Mouse (Mus musculus): ENCODE data around the gene Leng9.

Gene Leng9

DNA sequence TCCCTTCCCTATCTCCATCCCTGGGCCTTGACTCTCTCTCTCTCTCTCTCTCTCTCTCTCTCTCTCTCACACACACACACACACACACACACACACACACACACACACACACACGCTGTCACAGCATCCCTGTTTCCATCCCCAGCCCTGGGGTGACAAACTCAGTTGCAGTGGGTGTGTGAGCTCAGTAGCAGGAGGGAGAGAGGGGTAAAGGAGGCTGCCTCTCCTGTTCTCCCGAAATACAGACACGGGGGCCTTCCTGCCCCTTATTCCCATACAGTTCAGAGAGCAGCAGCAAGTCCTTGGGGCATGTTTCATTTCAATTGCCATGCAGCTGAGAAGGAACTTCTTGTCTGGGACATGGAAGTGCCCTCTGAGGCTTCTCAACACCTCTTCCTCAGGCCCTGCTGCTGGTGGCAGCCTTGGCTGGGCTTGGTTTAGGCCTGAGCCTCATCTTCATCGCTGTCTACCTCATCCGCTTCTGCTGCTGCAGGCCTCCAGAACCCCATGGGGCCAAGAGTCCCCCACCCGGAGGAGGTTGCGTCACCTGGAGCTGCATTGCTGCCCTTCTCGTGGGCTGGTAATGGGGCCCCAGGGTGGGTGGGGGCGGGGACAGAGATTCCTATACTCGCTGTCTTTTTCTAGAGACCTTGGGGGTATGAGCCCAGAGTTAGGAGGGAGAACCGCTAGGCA, 28.0 kb downstream of the Leng9 start:
- peak; percentile 22 for DNase-seq

DNA sequence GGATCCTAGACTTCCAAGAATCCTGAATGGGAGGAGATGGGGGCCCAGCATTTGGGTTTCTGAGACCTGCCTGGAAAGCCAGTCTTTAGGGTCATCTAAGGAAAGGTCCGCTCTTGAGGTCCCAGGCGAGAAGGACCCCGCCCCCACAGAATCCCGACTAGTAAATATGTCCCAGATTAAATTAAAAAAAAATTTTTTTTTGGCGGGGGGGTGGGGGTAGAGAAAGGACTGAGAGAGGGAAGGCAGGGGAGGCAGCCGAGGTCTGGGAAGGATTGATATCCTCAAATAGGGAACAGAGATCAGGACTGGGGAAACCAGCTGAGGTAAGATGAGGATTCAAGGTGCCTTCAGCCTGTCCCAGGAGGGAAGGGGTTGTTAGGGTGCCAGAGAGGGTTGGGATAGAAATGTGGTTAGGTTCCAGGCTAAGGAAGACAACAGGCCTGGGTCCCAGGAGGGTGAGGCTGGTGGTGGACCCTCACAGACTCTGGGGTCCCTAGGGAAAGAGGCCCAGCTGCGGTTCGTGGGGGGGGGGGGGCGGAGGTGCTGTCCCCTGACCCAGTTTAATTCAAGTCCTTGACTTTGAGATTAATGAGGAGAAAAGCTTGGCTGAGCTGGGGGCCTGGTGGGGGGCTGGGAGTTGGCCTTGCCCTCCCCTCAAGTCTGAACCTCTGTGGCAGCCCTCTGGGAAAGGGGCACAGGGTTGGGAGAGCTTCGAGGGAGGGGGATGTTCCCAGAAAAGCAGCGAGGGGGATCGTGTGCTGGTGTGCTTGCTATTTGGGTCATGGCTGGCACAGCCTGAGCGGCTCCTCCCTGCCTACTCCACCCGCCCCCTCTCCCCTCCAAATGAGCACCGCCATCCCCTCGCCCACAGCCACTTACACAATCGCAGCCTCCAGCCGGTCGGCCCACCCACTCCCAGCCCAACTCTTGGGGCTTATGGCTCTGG, 29.9 kb downstream of the Leng9 start:
- DNase-seq: peak; percentile 90

DNA sequence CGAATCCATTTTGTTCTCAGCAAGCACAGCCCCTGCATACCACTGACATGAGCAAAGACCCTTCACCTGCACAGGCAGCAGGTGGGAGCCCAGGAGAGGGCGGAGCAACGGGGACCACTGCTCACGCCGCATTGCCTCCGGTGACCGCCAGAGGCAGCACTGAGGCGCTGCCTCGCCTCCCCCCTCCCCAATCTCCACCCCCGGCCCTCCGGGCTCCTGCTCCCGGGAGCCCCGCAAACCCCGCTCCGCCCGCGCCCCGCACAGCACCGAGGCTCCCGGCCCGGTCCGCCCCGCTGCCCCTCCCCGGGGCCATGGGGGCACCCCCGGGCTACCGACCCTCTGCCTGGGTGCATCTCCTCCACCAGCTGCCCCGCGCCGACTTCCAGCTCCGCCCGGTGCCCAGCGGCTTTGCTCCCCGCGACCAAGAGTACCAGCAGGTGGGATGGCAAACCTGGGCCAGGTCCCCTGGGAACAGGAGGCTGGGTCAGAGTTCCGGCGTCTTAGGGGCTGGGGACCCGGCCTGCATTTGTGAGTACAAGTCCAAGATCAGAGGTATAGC, 30.8 kb downstream of the Leng9 start, which contains the start of gene Ttyh1:
Gene Ttyh1 (plus strand): TSS at position 65 of the 559 bp plus-strand sequence.
- DNase-seq: peak; percentile 77

DNA sequence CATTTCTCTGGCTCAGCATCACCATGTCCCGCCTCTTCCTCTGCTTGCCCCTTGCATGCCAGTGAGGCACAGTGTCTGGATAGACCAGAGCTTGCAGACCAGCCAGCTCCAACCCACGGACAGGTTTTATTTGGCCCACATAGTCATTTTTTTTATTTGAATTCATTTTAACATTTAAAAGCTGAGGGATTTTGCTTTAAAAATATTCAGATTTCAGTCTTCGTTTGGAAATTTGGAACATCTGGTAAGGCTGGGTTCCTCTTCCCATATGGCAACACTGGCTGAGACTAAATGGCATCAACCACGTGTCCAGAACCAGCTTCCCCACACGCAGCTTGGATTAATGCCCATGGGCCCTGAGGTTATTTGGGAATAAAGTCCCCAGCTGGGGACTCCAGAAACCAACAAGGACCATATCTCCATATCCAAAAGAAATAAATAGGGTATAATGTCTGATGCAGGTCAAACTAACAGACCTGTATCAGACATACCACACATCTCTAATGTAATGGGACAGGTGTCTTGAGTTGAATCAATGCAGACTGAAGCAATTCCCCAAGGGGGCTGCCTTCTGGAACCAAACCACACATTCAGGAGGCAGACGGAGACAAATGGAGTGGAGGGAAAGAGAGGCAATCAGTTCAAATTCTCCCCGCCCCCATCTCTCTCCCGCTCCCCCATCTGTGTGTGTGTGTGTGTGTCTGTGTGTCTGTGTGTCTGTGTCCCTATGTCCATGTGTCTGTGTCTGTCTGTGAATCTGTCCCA, 32.9 kb downstream of the Leng9 start:
- peak; percentile 26 for DNase-seq

DNA sequence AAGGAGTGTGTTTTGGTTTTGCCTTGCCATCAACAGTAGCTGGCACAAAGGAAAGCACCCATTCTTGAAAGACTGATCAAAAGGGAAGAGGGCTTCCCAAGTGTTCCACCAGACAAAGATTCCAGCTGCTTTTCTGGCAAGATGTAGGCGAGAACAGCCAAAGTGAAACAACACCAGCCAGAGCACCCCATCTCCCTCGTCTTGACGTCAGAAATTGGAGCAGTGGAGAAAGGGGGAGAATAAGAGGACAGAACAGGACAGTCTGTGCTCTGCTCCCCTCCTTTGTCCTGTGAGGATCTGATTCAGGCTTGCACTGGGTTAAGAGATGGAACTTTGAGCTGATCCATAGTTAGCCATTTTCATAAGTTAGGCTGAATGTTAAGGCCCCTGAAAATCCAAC, 38.4 kb downstream of the Leng9 start:
- no peak for DNase-seq

DNA sequence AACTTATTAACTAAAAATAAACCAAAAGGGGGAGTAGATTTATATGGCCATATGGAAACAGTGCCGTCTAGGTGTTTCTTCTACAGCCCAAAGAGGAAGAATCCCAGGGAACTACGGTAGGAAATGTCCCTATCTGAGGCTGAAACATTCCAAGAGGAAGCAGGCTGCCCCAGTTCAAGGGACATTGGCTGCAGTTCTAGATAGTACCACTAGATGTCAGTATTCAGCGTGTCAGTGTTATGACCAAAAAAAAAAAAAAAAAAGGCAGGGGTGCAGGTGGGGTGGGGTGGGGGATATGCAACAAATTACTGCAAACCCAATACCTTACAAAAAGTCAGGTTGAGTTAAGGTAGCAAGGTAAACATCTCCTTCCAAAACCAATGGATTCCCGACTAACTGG, 46.8 kb downstream of the Leng9 start:
- peak; percentile 78 for DNase-seq

GRCm38 (mm10) chr7:4101144-4101543, 49.0 kb downstream of the Leng9 start:
- DNase-seq: no peak

DNA sequence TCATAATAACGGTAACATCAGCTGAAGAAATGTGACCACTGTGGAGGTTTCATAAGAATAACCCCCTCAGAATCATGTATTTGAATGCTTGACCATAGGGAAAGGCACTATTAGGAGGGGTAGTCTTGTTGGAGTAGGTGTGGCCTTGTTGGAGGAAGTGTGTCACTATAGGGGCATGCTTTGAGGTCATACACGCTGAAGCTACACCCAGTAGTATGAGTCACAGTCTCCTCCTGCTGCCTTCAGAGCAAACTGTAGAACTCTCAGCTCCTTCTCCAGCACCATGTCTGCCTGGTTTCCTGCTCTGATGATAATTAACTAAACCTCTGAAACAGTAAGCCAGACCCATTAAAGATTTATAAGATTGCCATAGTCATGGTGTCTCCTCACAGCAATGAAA, 51.3 kb downstream of the Leng9 start:
- no peak for DNase-seq

DNA sequence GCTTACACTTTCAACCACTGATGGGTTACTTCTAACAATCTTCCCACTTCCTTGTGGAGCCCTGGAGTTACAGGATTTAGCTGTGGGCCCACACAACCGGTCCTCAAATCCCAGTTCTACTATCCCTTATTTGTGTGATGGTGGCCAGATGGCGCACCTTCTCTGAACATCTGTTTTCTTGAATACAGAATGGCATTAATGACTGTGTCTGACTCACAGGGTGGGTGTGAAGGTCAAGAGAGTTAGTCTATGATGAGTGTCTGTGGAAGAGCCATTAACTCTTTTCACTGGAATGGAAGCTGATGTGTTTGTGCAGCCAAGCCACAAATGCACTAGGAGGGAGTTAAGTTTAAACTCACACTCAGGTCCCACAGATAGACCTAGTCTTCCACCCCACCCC, 51.9 kb downstream of the Leng9 start:
- no peak for DNase-seq

Data from retina, postnatal 1 day (tissue).